Mouse (Mus musculus): ENCODE data around the gene Sobp. TPM values are rescaled to one million over a fixed set of nuclear protein-coding genes. Genes with fewer than 3 reads are reported as not detected.
A peak's percentile ranks its signal among the peaks of the same experiment; 100 is the strongest.

Sobp gene
- polyA plus RNA-seq, 1 experiment = 1.8 TPM

DNA sequence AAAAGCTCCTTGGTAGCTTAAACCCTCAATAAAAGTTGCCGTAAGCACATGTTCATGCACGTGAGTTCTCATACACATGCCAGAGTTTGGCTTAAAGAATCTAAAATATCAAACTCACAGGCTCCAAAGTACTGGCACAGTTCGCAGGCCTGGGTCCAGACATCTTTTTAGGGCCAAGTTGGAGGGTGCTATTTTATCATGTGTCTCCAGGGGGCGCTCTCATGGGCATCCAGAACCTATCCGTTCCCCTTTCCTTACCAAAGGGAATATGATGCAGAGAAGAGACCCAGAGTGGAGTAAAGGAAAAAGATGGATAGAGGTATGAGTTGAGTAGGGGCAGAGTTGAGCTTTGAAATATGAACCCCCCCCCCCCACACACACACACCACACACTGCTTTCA is 121.9 kb downstream of the Sobp start:
- Histone ChIP-seq H3K27ac (ENCODE audit: control insufficient read depth, insufficient read depth, low read depth, low read length) (no peak overlapping the region), H3K36me3 (ENCODE audit: control insufficient read depth, insufficient read depth, low read length) (no peaks in the 10 kb centered on the region), H3K4me1 (ENCODE audit: control insufficient read depth, insufficient read depth, low read length) (no peaks in the 10 kb centered on the region), H3K4me3 (ENCODE audit: control insufficient read depth, low read depth, low read length) (no peak overlapping the region), H3K27me3 (ENCODE audit: control insufficient read depth, insufficient read depth, low read length) (no peaks in the 10 kb centered on the region)
- TF ChIP-seq POLR2A (IDR thresholded peaks at IDR 0.05; ENCODE audit: control insufficient read depth, low read depth, low read length) (no peak), CTCF (IDR thresholded peaks at IDR 0.05; ENCODE audit: control insufficient read depth, insufficient read depth, insufficient replicate concordance, low read depth, low read length) (peak; percentile 48; the same call in 1 of the 2 replicates)

DNA sequence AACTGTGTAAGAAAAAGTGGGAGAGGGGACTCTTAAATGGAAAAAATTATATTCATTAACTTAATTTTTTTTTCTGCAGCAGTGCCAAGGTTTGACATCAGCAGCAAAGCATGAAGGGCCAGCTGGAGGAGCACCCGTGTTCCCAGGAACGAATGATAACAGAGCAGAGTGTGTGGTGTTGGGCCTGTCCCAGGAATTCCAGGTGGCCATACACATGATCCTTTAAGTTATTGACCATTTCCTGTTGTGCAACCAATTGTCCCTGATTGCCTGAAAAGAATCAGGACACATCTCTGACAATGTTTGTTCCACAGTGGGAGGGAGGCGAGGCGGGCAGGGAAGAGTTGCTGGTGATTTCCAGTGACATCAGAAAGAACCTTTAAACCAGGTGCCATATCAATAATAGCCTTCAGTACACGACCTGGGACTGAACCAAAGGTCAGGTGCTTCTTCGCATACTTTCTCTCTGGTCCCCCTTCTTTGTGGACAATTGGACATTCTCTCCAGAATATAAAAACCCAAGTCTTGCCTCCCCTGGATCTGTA is 126.5 kb downstream of the Sobp start:
- Histone ChIP-seq H3K4me3 (ENCODE audit: control insufficient read depth, low read depth, low read length) (no peak overlapping the region), H3K27me3 (ENCODE audit: control insufficient read depth, insufficient read depth, low read length) (no peaks in the 10 kb centered on the region), H3K4me1 (ENCODE audit: control insufficient read depth, insufficient read depth, low read length) (no peaks in the 10 kb centered on the region; the same call in 1 of the 2 replicates), H3K27ac (ENCODE audit: control insufficient read depth, insufficient read depth, low read depth, low read length) (no peak overlapping the region), H3K36me3 (ENCODE audit: control insufficient read depth, insufficient read depth, low read length) (no peaks in the 10 kb centered on the region)
- TF ChIP-seq POLR2A (IDR thresholded peaks at IDR 0.05; ENCODE audit: control insufficient read depth, low read depth, low read length) (no peak), CTCF (IDR thresholded peaks at IDR 0.05; ENCODE audit: control insufficient read depth, insufficient read depth, insufficient replicate concordance, low read depth, low read length) (no peak)

DNA sequence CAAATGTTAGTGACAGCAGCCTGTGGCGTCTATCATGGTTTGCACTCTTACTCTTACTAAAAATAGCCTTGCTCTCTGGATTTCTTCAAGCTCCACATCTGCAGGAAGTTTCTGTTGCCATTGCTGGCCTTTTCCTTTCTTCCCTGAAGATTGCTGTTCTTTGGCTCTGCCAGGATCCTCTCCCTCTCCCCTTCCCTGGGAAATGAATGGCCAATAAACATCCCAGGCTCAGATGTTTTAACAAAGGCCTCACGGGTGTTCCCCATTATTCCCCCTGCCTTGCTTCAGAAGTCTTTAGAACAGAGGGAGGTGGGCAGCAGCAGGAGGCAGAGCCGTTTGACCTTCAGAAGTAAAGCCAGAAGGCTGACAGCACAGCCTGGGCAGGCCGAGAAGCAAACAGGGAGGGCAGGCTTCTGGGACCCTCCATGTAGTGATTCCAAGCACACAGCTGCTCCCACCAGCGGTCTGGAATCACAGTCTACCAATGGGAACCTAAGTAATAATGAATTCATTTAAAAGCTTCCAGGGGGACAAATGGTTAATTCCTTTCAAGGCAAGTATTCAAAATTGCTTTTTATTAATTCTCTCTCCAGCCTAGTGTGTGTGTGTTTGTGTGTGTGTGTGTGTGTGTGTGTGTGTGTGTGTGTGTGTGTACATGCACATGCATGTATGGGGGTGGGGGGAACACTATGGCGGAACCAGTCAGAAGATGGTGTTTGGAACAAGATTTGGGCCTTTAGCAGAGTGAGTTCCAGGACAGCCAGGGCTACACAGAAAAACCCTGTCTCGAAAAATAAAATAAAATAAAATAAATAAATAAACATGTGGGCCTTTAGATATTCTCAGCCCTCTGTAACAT is 130.8 kb downstream of the Sobp start:
- TF ChIP-seq CTCF (IDR thresholded peaks at IDR 0.05; ENCODE audit: control insufficient read depth, insufficient read depth, insufficient replicate concordance, low read depth, low read length) (no peak), POLR2A (IDR thresholded peaks at IDR 0.05; ENCODE audit: control insufficient read depth, low read depth, low read length) (no peak)
- no peaks in the 10 kb centered on the region; the same call in 1 of the 2 replicates for H3K4me1 ChIP-seq (ENCODE audit: control insufficient read depth, insufficient read depth, low read length)
- H3K4me3 ChIP-seq (ENCODE audit: control insufficient read depth, low read depth, low read length) = no peak overlapping the region
- no peaks in the 10 kb centered on the region for H3K27me3 ChIP-seq (ENCODE audit: control insufficient read depth, insufficient read depth, low read length)
- no peaks in the 10 kb centered on the region for H3K36me3 ChIP-seq (ENCODE audit: control insufficient read depth, insufficient read depth, low read length)
- H3K27ac ChIP-seq (ENCODE audit: control insufficient read depth, insufficient read depth, low read depth, low read length) = no peak overlapping the region

DNA sequence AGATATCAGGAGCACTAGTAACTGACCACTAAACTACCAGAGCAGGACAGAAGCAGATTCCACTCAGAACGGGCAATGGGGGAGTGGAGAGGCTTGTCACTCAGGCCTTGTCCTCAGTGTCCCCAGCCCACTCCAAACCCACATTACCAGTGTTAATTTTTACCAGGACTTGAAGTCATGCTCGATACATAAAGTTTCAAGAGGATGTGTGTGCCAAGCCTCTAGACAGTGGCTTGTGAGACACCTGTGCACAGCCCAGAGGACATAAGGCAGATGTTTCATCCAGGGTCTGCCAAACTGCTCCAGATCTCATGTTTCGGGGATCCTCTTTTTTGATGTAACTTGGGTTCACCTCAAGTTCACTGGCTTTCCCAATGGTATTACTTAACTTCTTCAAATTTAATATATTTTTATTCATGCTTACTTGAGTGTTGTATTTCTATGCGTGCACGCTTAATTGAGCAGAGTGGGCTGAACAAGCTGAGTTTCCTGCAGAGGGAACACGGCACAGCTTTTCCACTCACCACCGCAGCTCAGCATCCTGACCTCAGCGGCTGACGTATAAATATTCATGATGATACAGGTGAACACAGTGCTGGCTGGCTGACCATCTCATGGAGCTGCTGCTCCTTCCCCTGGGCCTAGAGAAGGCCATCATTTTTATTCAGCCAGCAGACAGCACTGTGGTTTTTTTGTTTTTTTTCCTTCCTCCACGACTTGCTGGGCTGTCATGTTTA is 131.6 kb downstream of the Sobp start:
- no peak overlapping the region for H3K27ac ChIP-seq (ENCODE audit: control insufficient read depth, insufficient read depth, low read depth, low read length)
- H3K36me3 ChIP-seq (ENCODE audit: control insufficient read depth, insufficient read depth, low read length) = no peaks in the 10 kb centered on the region
- no peaks in the 10 kb centered on the region; the same call in 1 of the 2 replicates for H3K4me1 ChIP-seq (ENCODE audit: control insufficient read depth, insufficient read depth, low read length)
- no peak overlapping the region for H3K4me3 ChIP-seq (ENCODE audit: control insufficient read depth, low read depth, low read length)
- H3K27me3 ChIP-seq (ENCODE audit: control insufficient read depth, insufficient read depth, low read length) = no peaks in the 10 kb centered on the region
- TF ChIP-seq POLR2A (IDR thresholded peaks at IDR 0.05; ENCODE audit: control insufficient read depth, low read depth, low read length) (no peak), CTCF (IDR thresholded peaks at IDR 0.05; ENCODE audit: control insufficient read depth, insufficient read depth, insufficient replicate concordance, low read depth, low read length) (no peak)

DNA sequence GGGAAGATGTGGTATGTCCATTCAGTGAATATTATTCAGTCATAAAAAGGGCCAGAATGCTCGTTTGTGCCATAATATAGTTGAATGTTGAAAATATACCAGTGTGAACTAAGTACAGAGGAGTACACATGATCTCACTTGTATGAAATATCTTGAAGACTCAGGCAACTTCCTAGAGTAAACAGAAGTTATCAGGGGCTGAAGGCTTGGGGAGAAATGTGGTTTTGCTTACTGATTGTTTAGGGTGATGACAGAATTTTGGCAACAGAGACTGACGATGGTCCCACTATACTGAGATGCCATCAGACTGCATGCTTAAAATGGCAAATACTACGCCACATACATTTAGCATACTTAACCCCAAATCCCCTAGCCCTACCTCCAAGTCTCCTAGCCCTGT is 132.5 kb downstream of the Sobp start:
- Histone ChIP-seq H3K27me3 (ENCODE audit: control insufficient read depth, insufficient read depth, low read length) (no peaks in the 10 kb centered on the region), H3K4me1 (ENCODE audit: control insufficient read depth, insufficient read depth, low read length) (no peaks in the 10 kb centered on the region; the same call in 1 of the 2 replicates), H3K36me3 (ENCODE audit: control insufficient read depth, insufficient read depth, low read length) (no peaks in the 10 kb centered on the region), H3K27ac (ENCODE audit: control insufficient read depth, insufficient read depth, low read depth, low read length) (no peak overlapping the region), H3K4me3 (ENCODE audit: control insufficient read depth, low read depth, low read length) (no peak overlapping the region)
- TF ChIP-seq POLR2A (IDR thresholded peaks at IDR 0.05; ENCODE audit: control insufficient read depth, low read depth, low read length) (no peak), CTCF (IDR thresholded peaks at IDR 0.05; ENCODE audit: control insufficient read depth, insufficient read depth, insufficient replicate concordance, low read depth, low read length) (no peak)

DNA sequence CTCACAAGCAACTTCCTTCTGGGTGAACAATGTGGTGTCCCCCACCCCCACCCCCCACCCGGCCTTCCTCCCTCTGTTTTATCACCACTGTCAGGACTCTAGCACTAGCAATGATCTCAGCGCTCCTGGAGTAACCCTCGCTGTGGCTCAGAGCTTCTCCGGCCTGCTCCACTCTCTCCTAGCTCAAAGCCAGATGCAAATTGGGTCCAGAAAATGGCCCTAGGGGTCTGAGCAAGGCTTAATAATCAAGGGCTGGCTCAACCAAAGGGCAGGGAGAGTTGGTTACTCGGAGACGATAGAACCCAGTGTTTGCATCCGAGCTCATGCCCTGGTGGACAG is 136.9 kb downstream of the Sobp start:
- no peaks in the 10 kb centered on the region for H3K4me1 ChIP-seq (ENCODE audit: control insufficient read depth, insufficient read depth, low read length)
- H3K36me3 ChIP-seq (ENCODE audit: control insufficient read depth, insufficient read depth, low read length) = no peaks in the 10 kb centered on the region
- no peak overlapping the region for H3K27ac ChIP-seq (ENCODE audit: control insufficient read depth, insufficient read depth, low read depth, low read length)
- no peaks in the 10 kb centered on the region for H3K27me3 ChIP-seq (ENCODE audit: control insufficient read depth, insufficient read depth, low read length)
- no peak overlapping the region for H3K4me3 ChIP-seq (ENCODE audit: control insufficient read depth, low read depth, low read length)
- TF ChIP-seq CTCF (IDR thresholded peaks at IDR 0.05; ENCODE audit: control insufficient read depth, insufficient read depth, insufficient replicate concordance, low read depth, low read length) (no peak), POLR2A (IDR thresholded peaks at IDR 0.05; ENCODE audit: control insufficient read depth, low read depth, low read length) (no peak)

Measured in testis, adult 2 months (tissue).